Mouse (Mus musculus) kidney, embryonic 16.5 days (tissue): ENCODE measurements at regions not wholly inside any gene's neighbourhood (a gene's known extent, or its start where the extent isn't known, plus 50 kb on each side); places are given as distances from the start of the nearest gene placed in this dataset.
A peak's percentile ranks its signal among the peaks of the same experiment; 100 is the strongest.

Experiments used
- ATAC-seq: fragments of 200-750 bp; cut with Nextera tagmentation; 2 replicates; pipeline ENCODE4 v1.8.0; 2017; ENCODE audit warnings: moderate TSS enrichment; ENCODE audit not compliant: low FRiP score, low TSS enrichment
- H3K27ac ChIP-seq: fragments of 300-500 bp; sonication (generic); 2 replicates; pipeline ENCODE4 v1.5.1; 2014; ENCODE audit warnings: low read length
- H3K27me3 ChIP-seq: fragments of 300-500 bp; sonication (generic); 2 replicates; pipeline ENCODE4 v1.6.1; 2014; ENCODE audit warnings: low read length, control low read depth, mixed read lengths; ENCODE audit not compliant: insufficient read depth
- H3K36me3 ChIP-seq: fragments of 300-500 bp; sonication (generic); 2 replicates; pipeline ENCODE4 v1.6.1; 2014; ENCODE audit warnings: low read length, control low read depth, mixed read lengths; ENCODE audit not compliant: insufficient read depth
- H3K4me1 ChIP-seq: fragments of 300-500 bp; sonication (generic); 2 replicates; pipeline ENCODE4 v1.6.1; 2014; ENCODE audit warnings: low read length, control low read depth, mixed read lengths; ENCODE audit not compliant: insufficient read depth
- H3K4me2 ChIP-seq: fragments of 300-500 bp; sonication (generic); replicated peaks from 2 replicates; pipeline ENCODE4 v1.6.1; 2014; ENCODE audit warnings: low read depth, low read length
- H3K4me3 ChIP-seq: fragments of 300-500 bp; sonication (generic); 2 replicates; pipeline ENCODE4 v1.5.1; 2014; ENCODE audit warnings: mild to moderate bottlenecking, low read length
- H3K9ac ChIP-seq: fragments of 300-500 bp; sonication (generic); replicated peaks from 2 replicates; pipeline ENCODE4 v1.6.1; 2014; ENCODE audit warnings: low read length
- H3K9me3 ChIP-seq: fragments of 300-500 bp; sonication (generic); 2 replicates; pipeline ENCODE4 v1.6.1; 2016; ENCODE audit warnings: low read length, control low read depth

DNA sequence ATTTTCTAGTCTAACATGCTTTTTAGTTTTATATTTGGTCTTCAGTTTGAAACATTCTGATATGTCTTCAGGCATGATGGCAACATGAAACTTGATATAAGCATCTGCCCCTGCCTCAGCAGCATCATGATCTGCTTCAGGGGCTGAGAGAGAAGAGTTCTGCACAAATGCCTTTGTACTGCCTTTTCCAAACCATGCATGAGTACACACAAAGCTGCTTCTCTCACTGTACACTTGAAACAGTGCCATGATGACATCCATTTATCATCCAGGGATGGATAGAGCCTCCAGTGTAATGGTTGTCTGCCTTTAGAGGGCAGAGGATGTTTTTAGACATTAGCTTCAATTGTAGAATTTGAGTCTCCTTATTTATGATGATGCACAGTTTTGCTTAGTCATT lies 1323.6 kb upstream of the Lrrn3 start:
- no peak overlapping the region for H3K27ac ChIP-seq
- H3K36me3 ChIP-seq: no peaks in the 10 kb centered on the region
- H3K9ac ChIP-seq: no peak overlapping the region
- H3K4me2 ChIP-seq: no peak overlapping the region
- peak; percentile 67; the same call in 1 of the 2 replicates for ATAC-seq
- no peak overlapping the region for H3K4me3 ChIP-seq
- H3K9me3 ChIP-seq: no peaks in the 10 kb centered on the region
- no peaks in the 10 kb centered on the region for H3K4me1 ChIP-seq
- no peaks in the 10 kb centered on the region for H3K27me3 ChIP-seq
